Mouse (Mus musculus) embryonic fibroblast, embryonic 13.5 days (primary cell): ENCODE data around the gene Elovl2.

Experiments used
- CTCF ChIP-seq: IDR thresholded peaks from 2 replicates; pipeline ENCODE4 v1.5.1; 2011; ENCODE audit warnings: mild to moderate bottlenecking, control low read depth, low read length, moderate library complexity, borderline replicate concordance; ENCODE audit not compliant: insufficient read depth
- POLR2A ChIP-seq: IDR thresholded peaks from 2 replicates; pipeline ENCODE4 v1.6.1; 2011; ENCODE audit warnings: low read depth, mild to moderate bottlenecking, control low read depth, low read length, moderate library complexity

GRCm38 (mm10) chr13:41263304-41264006 is 43.2 kb upstream of the Elovl2 start:
- TF ChIP-seq CTCF = no peak
- TF ChIP-seq POLR2A = no peak
